Mouse (Mus musculus) neural tube, embryonic 12.5 days (tissue): Measurements from ENCODE around the gene Eci1. TPM values are rescaled to one million over a fixed set of nuclear protein-coding genes. Genes with fewer than 3 reads are reported as not detected.
A peak's percentile ranks its signal among the peaks of the same experiment; 100 is the strongest.

Experiments used
- ATAC-seq: fragments of 200-750 bp; cut with Nextera tagmentation; 2 replicates; pipeline ENCODE4 v1.8.0; 2017; ENCODE audit warnings: low read depth, mild to moderate bottlenecking, moderate TSS enrichment, moderate library complexity; ENCODE audit not compliant: low FRiP score
- H3K27ac ChIP-seq: fragments of 300-500 bp; sonication (generic); 2 replicates; pipeline ENCODE4 v1.5.1; 2016
- H3K27me3 ChIP-seq: fragments of 300-500 bp; sonication (generic); replicated peaks from 2 replicates; pipeline ENCODE4 v1.6.1; 2016; ENCODE audit warnings: mild to moderate bottlenecking
- H3K36me3 ChIP-seq: fragments of 300-500 bp; sonication (generic); 2 replicates; pipeline ENCODE4 v1.6.1; 2016; ENCODE audit warnings: mild to moderate bottlenecking
- H3K4me1 ChIP-seq: fragments of 300-500 bp; sonication (generic); 2 replicates; pipeline ENCODE4 v1.6.1; 2016
- H3K4me2 ChIP-seq: fragments of 300-500 bp; sonication (generic); replicated peaks from 2 replicates; pipeline ENCODE4 v1.6.1; 2016; ENCODE audit warnings: mild to moderate bottlenecking
- H3K4me3 ChIP-seq: fragments of 300-500 bp; sonication (generic); 2 replicates; pipeline ENCODE4 v1.5.1; 2016
- H3K9ac ChIP-seq: fragments of 300-500 bp; sonication (generic); 2 replicates; pipeline ENCODE4 v1.6.1; 2016; ENCODE audit warnings: mild to moderate bottlenecking
- H3K9me3 ChIP-seq: fragments of 300-500 bp; sonication (generic); 2 replicates; pipeline ENCODE4 v1.6.1; 2016; ENCODE audit warnings: mild to moderate bottlenecking
- WGBS: fragments of 180-500 bp; shearing (Covaris S2); methylation state at CpG from one replicate; pipeline ENCODE4 v1.1.7; 2016; 5-methylcytosine and 5-hydroxymethylcytosine counted together
- polyA plus RNA-seq: library from polyadenylated mRNA; unstranded; fragments of >200 nt; fragmentation: Nextera tagmentation; extraction: Ambion mirVana; gene quantifications from 2 replicates; pipeline ENCODE4 v1.2.1, GENCODE M21; 2016

The Eci1 gene
- 58.0 and 67.9 TPM in 2 replicates for polyA plus RNA-seq

- WGBS: under 1% methylated on average over 48 of the region's 48 CpGs
Measured at GRCm38 (mm10) chr17:24426471-24427169, at the start of gene Eci1. TSS of gene Eci1 (plus strand) at chr17:24426641.

GRCm38 (mm10) chr17:24378496-24378895 is 47.9 kb upstream of the Eci1 start:
- WGBS: 94% methylated on average over 2 of the region's 2 CpGs
- H3K9me3 ChIP-seq: no peaks in the 10 kb centered on the region
- ATAC-seq: no peak
- H3K4me3 ChIP-seq: no peak overlapping the region
- H3K27me3 ChIP-seq: no peaks in the 10 kb centered on the region
- no peak overlapping the region for H3K27ac ChIP-seq
- no peaks in the 10 kb centered on the region for H3K4me1 ChIP-seq
- no peak overlapping the region for H3K9ac ChIP-seq
- peaks cover 64% of the 10 kb centered on the region for H3K36me3 ChIP-seq
- no peak overlapping the region for H3K4me2 ChIP-seq

More at GRCm38 (mm10) chr17:24426471-24427169, at the start of gene Eci1:
- Histone ChIP-seq H3K4me3 (peak within 1 kb of the TSS; percentile 78), H3K36me3 (peaks cover 34% of the 10 kb centered on the region), H3K4me2 (peak within 1 kb of the TSS; percentile 73), H3K9me3 (no peaks in the 10 kb centered on the region), H3K27ac (peak within 1 kb of the TSS; percentile 89), H3K27me3 (no peaks in the 10 kb centered on the region), H3K4me1 (peaks cover 6% of the 10 kb centered on the region), H3K9ac (peak within 1 kb of the TSS; percentile 82)
- peak; percentile 96 for ATAC-seq

GRCm38 (mm10) chr17:24383789-24384188 is 42.7 kb upstream of the Eci1 start:
- Histone ChIP-seq H3K27ac (no peak overlapping the region), H3K9me3 (no peaks in the 10 kb centered on the region), H3K4me1 (no peaks in the 10 kb centered on the region), H3K27me3 (no peaks in the 10 kb centered on the region), H3K36me3 (peaks cover 63% of the 10 kb centered on the region), H3K4me3 (no peak overlapping the region), H3K9ac (no peak overlapping the region), H3K4me2 (no peak overlapping the region)
- WGBS: 90% methylated on average over 8 of the region's 8 CpGs
- ATAC-seq: no peak

DNA sequence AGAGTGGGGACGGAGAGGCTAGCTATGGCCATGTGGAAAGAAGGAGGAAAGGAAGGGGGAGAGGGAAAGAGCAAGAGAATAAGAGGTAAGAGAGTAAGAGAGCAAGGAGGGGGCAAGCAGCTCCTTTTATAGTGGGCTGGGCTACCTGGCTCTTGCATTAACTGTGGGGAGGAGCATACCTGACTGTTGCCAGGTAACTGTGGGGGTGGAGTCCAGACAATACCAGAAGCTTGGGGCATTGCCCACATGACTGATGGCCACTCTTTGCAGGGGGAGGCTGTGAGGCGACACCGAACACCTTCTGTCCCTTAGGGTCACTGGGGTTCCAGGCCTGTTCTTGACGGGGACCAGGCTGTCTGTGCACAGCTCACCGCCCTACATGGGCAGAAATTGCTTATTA is 37.7 kb upstream of the Eci1 start:
- peaks cover 60% of the 10 kb centered on the region for H3K36me3 ChIP-seq
- WGBS: 92% methylated on average over 5 of the region's 5 CpGs

DNA sequence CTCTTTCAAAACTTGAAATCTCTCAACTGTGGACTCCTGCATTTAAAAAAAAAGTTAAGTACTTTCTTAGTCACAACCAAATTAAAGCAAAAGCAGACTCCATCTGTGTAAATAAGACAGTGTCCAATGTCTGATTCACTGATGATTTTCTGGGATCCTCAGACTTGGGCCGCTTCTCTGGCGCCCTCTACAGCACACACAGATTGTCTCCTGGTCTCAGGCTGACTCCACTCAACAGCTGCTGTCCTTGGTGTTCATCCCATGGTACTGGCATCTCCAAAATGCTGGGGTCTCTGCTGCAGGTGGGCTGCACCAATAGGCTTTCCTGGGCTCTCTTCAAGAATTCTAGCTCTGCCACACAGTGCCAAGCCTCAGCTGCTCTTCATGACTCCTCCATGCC is 36.6 kb upstream of the Eci1 start:
- WGBS: 4% methylated on average over 2 of the region's 2 CpGs
- Histone ChIP-seq H3K36me3 (peaks cover 50% of the 10 kb centered on the region), H3K4me1 (no peaks in the 10 kb centered on the region)

More for the DNA sequence above, 37.7 kb upstream of the Eci1 start:
- Histone ChIP-seq H3K27me3 (no peaks in the 10 kb centered on the region), H3K4me1 (no peaks in the 10 kb centered on the region), H3K9me3 (no peaks in the 10 kb centered on the region), H3K4me2 (no peak overlapping the region), H3K27ac (no peak overlapping the region), H3K4me3 (no peak overlapping the region), H3K9ac (no peak overlapping the region)
- no peak for ATAC-seq

GRCm38 (mm10) chr17:24391149-24391548 is 35.3 kb upstream of the Eci1 start:
- no peak for ATAC-seq
- Histone ChIP-seq H3K9me3 (no peaks in the 10 kb centered on the region), H3K4me1 (no peaks in the 10 kb centered on the region), H3K9ac (no peak overlapping the region), H3K36me3 (peaks cover 39% of the 10 kb centered on the region), H3K27ac (no peak overlapping the region), H3K4me3 (no peak overlapping the region), H3K27me3 (no peaks in the 10 kb centered on the region), H3K4me2 (no peak overlapping the region)
- WGBS: 69% methylated on average over 8 of the region's 8 CpGs

More for the DNA sequence above, 36.6 kb upstream of the Eci1 start:
- Histone ChIP-seq H3K9ac (no peak overlapping the region), H3K4me3 (no peak overlapping the region), H3K4me2 (no peak overlapping the region), H3K27me3 (no peaks in the 10 kb centered on the region), H3K27ac (no peak overlapping the region), H3K9me3 (no peaks in the 10 kb centered on the region)
- no peak for ATAC-seq

- no peaks in the 10 kb centered on the region for H3K4me1 ChIP-seq
- H3K27me3 ChIP-seq: no peaks in the 10 kb centered on the region
- no peak overlapping the region for H3K9ac ChIP-seq
- H3K27ac ChIP-seq: no peak overlapping the region
- no peaks in the 10 kb centered on the region for H3K9me3 ChIP-seq
- ATAC-seq: no peak
- WGBS: 55% methylated on average over 3 of the region's 4 CpGs
- no peak overlapping the region for H3K4me2 ChIP-seq
- H3K4me3 ChIP-seq: no peak overlapping the region
- peaks cover 39% of the 10 kb centered on the region for H3K36me3 ChIP-seq
Measured at GRCm38 (mm10) chr17:24393527-24393926, 32.9 kb upstream of the Eci1 start.

- ATAC-seq: no peak
- peaks cover 41% of the 10 kb centered on the region for H3K36me3 ChIP-seq
- 88% methylated on average over 7 of the region's 7 CpGs for WGBS
Measured at GRCm38 (mm10) chr17:24394456-24394855, 32.0 kb upstream of the Eci1 start.

GRCm38 (mm10) chr17:24402371-24402770 is 24.1 kb upstream of the Eci1 start:
- Histone ChIP-seq H3K4me3 (no peak overlapping the region), H3K4me2 (no peak overlapping the region), H3K9ac (no peak overlapping the region), H3K27me3 (no peaks in the 10 kb centered on the region), H3K36me3 (peaks cover 85% of the 10 kb centered on the region), H3K9me3 (no peaks in the 10 kb centered on the region), H3K4me1 (no peaks in the 10 kb centered on the region), H3K27ac (no peak overlapping the region)
- no peak for ATAC-seq
- 83% methylated on average over 3 of the region's 3 CpGs for WGBS

More at GRCm38 (mm10) chr17:24394456-24394855, 32.0 kb upstream of the Eci1 start:
- H3K4me2 ChIP-seq: no peak overlapping the region
- no peaks in the 10 kb centered on the region for H3K4me1 ChIP-seq
- no peak overlapping the region for H3K9ac ChIP-seq
- H3K4me3 ChIP-seq: no peak overlapping the region
- no peaks in the 10 kb centered on the region for H3K9me3 ChIP-seq
- H3K27ac ChIP-seq: no peak overlapping the region
- H3K27me3 ChIP-seq: no peaks in the 10 kb centered on the region

DNA sequence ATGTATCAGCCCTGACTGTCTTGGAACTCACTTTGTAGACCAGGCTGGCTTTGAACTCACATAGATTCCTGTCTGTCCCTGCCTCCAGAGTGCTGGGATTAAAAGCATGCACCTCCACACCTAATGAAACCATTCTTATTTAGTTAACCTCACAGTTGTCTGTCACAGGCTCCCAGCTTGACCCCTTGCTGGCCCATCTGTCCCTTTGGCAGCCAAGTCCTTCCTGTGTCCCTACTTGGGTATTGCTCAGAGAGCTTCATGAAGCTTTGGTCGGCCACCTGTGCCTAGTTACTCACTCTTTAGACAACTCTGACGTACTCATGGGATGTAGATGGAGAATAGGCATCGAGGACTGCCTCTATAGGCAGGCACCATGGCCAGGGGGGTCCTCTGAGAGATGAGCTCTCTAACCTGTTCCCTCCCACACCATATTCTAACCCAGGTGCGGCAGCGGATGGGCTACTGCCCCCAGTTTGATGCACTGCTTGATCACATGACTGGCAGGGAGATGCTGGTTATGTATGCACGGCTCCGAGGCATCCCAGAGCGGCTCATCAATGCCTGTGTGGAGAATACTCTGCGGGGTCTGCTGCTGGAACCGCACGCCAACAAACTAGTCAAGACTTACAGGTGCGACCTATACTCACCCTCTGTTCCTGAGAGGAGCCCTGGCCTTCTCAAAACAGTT is 19.2 kb upstream of the Eci1 start:
- no peaks in the 10 kb centered on the region for H3K4me1 ChIP-seq
- no peak overlapping the region for H3K27ac ChIP-seq
- H3K36me3 ChIP-seq: peaks cover 81% of the 10 kb centered on the region
- no peaks in the 10 kb centered on the region for H3K9me3 ChIP-seq
- H3K4me2 ChIP-seq: no peak overlapping the region
- H3K4me3 ChIP-seq: no peak overlapping the region
- H3K27me3 ChIP-seq: no peaks in the 10 kb centered on the region
- WGBS: 87% methylated on average over 12 of the region's 12 CpGs
- H3K9ac ChIP-seq: no peak overlapping the region
- ATAC-seq: no peak

GRCm38 (mm10) chr17:24413557-24414211 is 12.8 kb upstream of the Eci1 start:
- 32% methylated on average over 22 of the region's 22 CpGs for WGBS
- Histone ChIP-seq H3K36me3 (peaks cover 48% of the 10 kb centered on the region), H3K4me3 (peak overlapping the region; percentile 89), H3K4me2 (peak overlapping the region; percentile 96), H3K9me3 (no peaks in the 10 kb centered on the region), H3K9ac (peak overlapping the region; percentile 60), H3K27me3 (no peaks in the 10 kb centered on the region), H3K4me1 (peaks cover 21% of the 10 kb centered on the region), H3K27ac (0 out of 2 replicates have a peak overlapping the region, but pooled peaks have one; percentile 20)
- peak; percentile 49; the same call in 1 of the 2 replicates for ATAC-seq
